Mouse (Mus musculus): ENCODE measurements around the gene Cmc1. TPM values are rescaled to one million over a fixed set of nuclear protein-coding genes. Genes with fewer than 3 reads are reported as not detected.

Cmc1 gene
- 85.5 TPM for polyA plus RNA-seq (2014; fragmentation: Illumina TruSeq; extraction: RNeasy Lipid Tissue Mini Kit (QIAGEN cat#74804); ENCODE audit: low read depth, low replicate concordance)

GRCm38 (mm10) chr9:118149407-118150402 is at the start of gene Cmc1:
Gene Cmc1, minus strand, starts transcription at chr9:118150177.

GRCm38 (mm10) chr9:118040218-118041021 is 109.6 kb downstream of the Cmc1 start, which contains the start of gene Azi2:
Gene Azi2, plus strand, starts transcription at chr9:118040499.

Other genes starting within 250 kb of the Cmc1 start
- gene Azi2, start 109.7 kb downstream of the Cmc1 start, polyA plus RNA-seq (2014; fragmentation: Illumina TruSeq; extraction: RNeasy Lipid Tissue Mini Kit (QIAGEN cat#74804); ENCODE audit: low read depth, low replicate concordance) = 90.9 TPM